Mouse (Mus musculus) hindbrain, postnatal 0 days (tissue): ENCODE results near the gene 4931422A03Rik. TPM values are rescaled to one million over a fixed set of nuclear protein-coding genes. Genes with fewer than 3 reads are reported as not detected.

Experiments used
- ATAC-seq: fragments of 200-750 bp; cut with Nextera tagmentation; 2 replicates; pipeline ENCODE4 v1.8.0; 2017; ENCODE audit warnings: mild to moderate bottlenecking, moderate TSS enrichment, moderate library complexity
- DNase-seq: peaks from one replicate; pipeline ENCODE4 v3.0.0-alpha.2; 2015; ENCODE audit warnings: low spot score
- H3K27ac ChIP-seq: fragments of 300-500 bp; sonication (generic); 2 replicates; pipeline ENCODE4 v1.5.1; 2014; ENCODE audit warnings: mild to moderate bottlenecking
- H3K27me3 ChIP-seq: fragments of 300-500 bp; sonication (generic); 2 replicates; pipeline ENCODE4 v1.6.1; 2014; ENCODE audit warnings: low read length, mixed read lengths; ENCODE audit not compliant: insufficient read depth
- H3K36me3 ChIP-seq: fragments of 300-500 bp; sonication (generic); 2 replicates; pipeline ENCODE4 v1.6.1; 2014; ENCODE audit warnings: low read length, mixed read lengths; ENCODE audit not compliant: insufficient read depth
- H3K4me1 ChIP-seq: fragments of 300-500 bp; sonication (generic); 2 replicates; pipeline ENCODE4 v1.6.1; 2014; ENCODE audit warnings: antibody characterized with exemption, low read length, mixed read lengths; ENCODE audit not compliant: insufficient read depth
- H3K4me2 ChIP-seq: fragments of 300-500 bp; sonication (generic); 2 replicates; pipeline ENCODE4 v1.6.1; 2014; ENCODE audit warnings: low read depth, mild to moderate bottlenecking, low read length, moderate library complexity, mixed read lengths
- H3K4me3 ChIP-seq: fragments of 300-500 bp; sonication (generic); 2 replicates; pipeline ENCODE4 v1.5.1; 2014; ENCODE audit warnings: low read length
- H3K9ac ChIP-seq: fragments of 300-500 bp; sonication (generic); replicated peaks from 2 replicates; pipeline ENCODE4 v1.6.1; 2014; ENCODE audit warnings: mild to moderate bottlenecking, low read length, moderate library complexity, mixed read lengths
- H3K9me3 ChIP-seq: fragments of 300-500 bp; sonication (generic); 2 replicates; pipeline ENCODE4 v1.6.1; 2016; ENCODE audit warnings: low read length, mixed read lengths
- CTCF ChIP-seq: IDR thresholded peaks from 2 replicates; pipeline ENCODE4 v1.5.1; 2016; ENCODE audit warnings: antibody characterized with exemption, control low read depth, low read depth
- WGBS: fragments of 180-500 bp; shearing (Covaris S2); extraction: QIAGEN DNeasy Blood & Tissue Kit; methylation state at CpG from one replicate; pipeline ENCODE4 v1.1.7; 2014; 5-methylcytosine and 5-hydroxymethylcytosine counted together
- polyA plus RNA-seq: library from polyadenylated mRNA; unstranded; fragments of >200 nt; fragmentation: Nextera tagmentation; extraction: Ambion mirVana; gene quantifications from 2 replicates; pipeline ENCODE4 v1.2.1, GENCODE M21; 2015
- total RNA-seq: library from RNA; depleted of rRNA; stranded (reverse); fragments of >200 nt; gene quantifications from 2 replicates; pipeline ENCODE4 v1.2.3, GENCODE M21; 2014

The 4931422A03Rik gene
- total and polyA plus RNA-seq, 2 experiments from 2014 or later: 2.5 TPM; not detected in 1

GRCm38 (mm10) chr2:103983146-103983545 lies 45.0 kb downstream of the 4931422A03Rik start:
- Histone ChIP-seq H3K9me3 (no peaks in the 10 kb centered on the region), H3K4me2 (no peak overlapping the region), H3K4me3 (no peak overlapping the region), H3K4me1 (no peaks in the 10 kb centered on the region), H3K27ac (no peak overlapping the region), H3K36me3 (no peaks in the 10 kb centered on the region; the same call in 1 of the 2 replicates), H3K27me3 (no peaks in the 10 kb centered on the region), H3K9ac (no peak overlapping the region)
- DNase-seq (no peak), ATAC-seq (no peak)
- no peak for TF ChIP-seq CTCF
- 89% methylated on average over 10 of the region's 10 CpGs for WGBS

- Histone ChIP-seq H3K36me3 (no peaks in the 10 kb centered on the region; the same call in 1 of the 2 replicates), H3K9me3 (no peaks in the 10 kb centered on the region), H3K27me3 (no peaks in the 10 kb centered on the region), H3K27ac (no peak overlapping the region), H3K4me1 (no peaks in the 10 kb centered on the region), H3K4me3 (no peak overlapping the region), H3K9ac (no peak overlapping the region), H3K4me2 (no peak overlapping the region)
- DNase-seq (peak; percentile 91), ATAC-seq (peak; percentile 88)
- 5% methylated on average over 5 of the region's 5 CpGs for WGBS
- peak; percentile 94 for TF ChIP-seq CTCF
These were observed 45.9 kb downstream of the 4931422A03Rik start for GRCm38 (mm10) chr2:103982250-103982649.

GRCm38 (mm10) chr2:103977716-103978115 lies 50.4 kb downstream of the 4931422A03Rik start:
- Histone ChIP-seq H3K4me1 (no peaks in the 10 kb centered on the region), H3K27ac (no peak overlapping the region), H3K36me3 (peaks cover 4% of the 10 kb centered on the region; the same call in 1 of the 2 replicates), H3K4me2 (no peak overlapping the region), H3K9me3 (no peaks in the 10 kb centered on the region), H3K27me3 (no peaks in the 10 kb centered on the region), H3K4me3 (no peak overlapping the region), H3K9ac (no peak overlapping the region)
- TF ChIP-seq CTCF: no peak
- WGBS: 21% methylated on average over 9 of the region's 9 CpGs
- DNase-seq (no peak), ATAC-seq (no peak)

- WGBS: 36% methylated on average over 8 of the region's 8 CpGs
- H3K4me3 ChIP-seq: no peak overlapping the region
- H3K4me1 ChIP-seq: no peaks in the 10 kb centered on the region
- H3K9ac ChIP-seq: no peak overlapping the region
- no peak overlapping the region for H3K27ac ChIP-seq
- no peaks in the 10 kb centered on the region for H3K9me3 ChIP-seq
- peaks cover 4% of the 10 kb centered on the region; the same call in 1 of the 2 replicates for H3K36me3 ChIP-seq
- ATAC-seq (no peak), DNase-seq (peak; percentile 17)
- no peak overlapping the region for H3K4me2 ChIP-seq
- no peak for TF ChIP-seq CTCF
- no peaks in the 10 kb centered on the region for H3K27me3 ChIP-seq
These were observed 50.9 kb downstream of the 4931422A03Rik start for GRCm38 (mm10) chr2:103977216-103977615.

- H3K4me1 ChIP-seq: no peaks in the 10 kb centered on the region
- H3K4me2 ChIP-seq: no peak overlapping the region
- WGBS: 79% methylated on average over 7 of the region's 7 CpGs
- H3K27me3 ChIP-seq: no peaks in the 10 kb centered on the region
- no peak overlapping the region for H3K27ac ChIP-seq
- H3K36me3 ChIP-seq: peaks cover 4% of the 10 kb centered on the region; the same call in 1 of the 2 replicates
- no peak for TF ChIP-seq CTCF
- DNase-seq: no peak
- ATAC-seq: no peak
- H3K9me3 ChIP-seq: no peaks in the 10 kb centered on the region
- no peak overlapping the region for H3K4me3 ChIP-seq
- H3K9ac ChIP-seq: no peak overlapping the region
These were observed 52.3 kb downstream of the 4931422A03Rik start for GRCm38 (mm10) chr2:103975904-103976303.

GRCm38 (mm10) chr2:103971838-103972237 lies 56.3 kb downstream of the 4931422A03Rik start:
- ATAC-seq (no peak), DNase-seq (no peak)
- H3K4me2 ChIP-seq: peak overlapping the region; percentile 89
- H3K27ac ChIP-seq: no peak overlapping the region
- no peaks in the 10 kb centered on the region for H3K9me3 ChIP-seq
- H3K4me1 ChIP-seq: no peaks in the 10 kb centered on the region
- peak overlapping the region; percentile 54 for H3K4me3 ChIP-seq
- H3K27me3 ChIP-seq: no peaks in the 10 kb centered on the region
- no peak overlapping the region for H3K9ac ChIP-seq
- 32% methylated on average over 3 of the region's 3 CpGs for WGBS
- peaks cover 4% of the 10 kb centered on the region; the same call in 1 of the 2 replicates for H3K36me3 ChIP-seq
- no peak for TF ChIP-seq CTCF

GRCm38 (mm10) chr2:103970791-103971649 lies 57.1 kb downstream of the 4931422A03Rik start:
- Histone ChIP-seq H3K4me1 (no peaks in the 10 kb centered on the region), H3K9ac (peak overlapping the region; percentile 69), H3K9me3 (no peaks in the 10 kb centered on the region), H3K27me3 (no peaks in the 10 kb centered on the region), H3K4me2 (peak overlapping the region; percentile 89), H3K27ac (peak overlapping the region; percentile 68; the same call in 1 of the 2 replicates), H3K36me3 (peaks cover 4% of the 10 kb centered on the region; the same call in 1 of the 2 replicates), H3K4me3 (peak overlapping the region; percentile 54)
- no peak for TF ChIP-seq CTCF
- ATAC-seq: peak; percentile 33; the same call in 1 of the 2 replicates
- DNase-seq: no peak
- 3% methylated on average over 32 of the region's 32 CpGs for WGBS
